Mouse (Mus musculus) brain, embryonic 14.5 days (tissue): ENCODE measurements around the gene Cntnap1. TPM values are rescaled to one million over a fixed set of nuclear protein-coding genes. Genes with fewer than 3 reads are reported as not detected.
"Not testable (repeated sequence)": the region's sequence is repeated elsewhere in the genome, so short reads cannot be mapped to it uniquely, and the experiment has no call there.

Source experiments
- DNase-seq: peaks from one replicate; pipeline ENCODE4 v3.0.0-alpha.2; 2011; ENCODE audit warnings: low read depth
- CTCF ChIP-seq: fragments of 200-500 bp; IDR thresholded peaks from 2 replicates; pipeline ENCODE4 v1.5.1; 2012; ENCODE audit warnings: inconsistent platforms, mild to moderate bottlenecking, moderate library complexity, borderline replicate concordance; ENCODE audit not compliant: insufficient read depth, insufficient read length; ENCODE audit errors: extremely low read depth
- POLR2A ChIP-seq: fragments of 200-500 bp; IDR thresholded peaks from 2 replicates; pipeline ENCODE4 v1.6.1; 2012; ENCODE audit warnings: mild to moderate bottlenecking, inconsistent platforms, borderline replicate concordance; ENCODE audit not compliant: poor library complexity, insufficient read depth, insufficient read length, severe bottlenecking; ENCODE audit errors: extremely low read depth
- polyA plus RNA-seq: library from polyadenylated mRNA; depleted of rRNA; stranded (reverse); fragments of >200 nt; gene quantifications from 2 replicates; pipeline ENCODE4 v1.2.3, GENCODE M21; 2012; rRNA removed

The Cntnap1 gene
- 2.7 and 6.9 TPM in 2 replicates for polyA plus RNA-seq

- DNase-seq = no peak
- TF ChIP-seq CTCF = no peak
- TF ChIP-seq POLR2A = no peak
Measured at GRCm38 (mm10) chr11:101170354-101170810, at the start of gene Cntnap1. Cntnap1 (plus strand) TSS chr11:101170523.

- no peak for DNase-seq
- TF ChIP-seq POLR2A (no peak), CTCF (no peak)
Measured at GRCm38 (mm10) chr11:101120545-101121188, 49.7 kb upstream of the Cntnap1 start.

GRCm38 (mm10) chr11:101124494-101124893 lies 45.8 kb upstream of the Cntnap1 start:
- DNase-seq = not testable (repeated sequence)

GRCm38 (mm10) chr11:101125008-101125407 lies 45.3 kb upstream of the Cntnap1 start:
- not testable (repeated sequence) for DNase-seq

GRCm38 (mm10) chr11:101127075-101127474 lies 43.2 kb upstream of the Cntnap1 start:
- TF ChIP-seq POLR2A (no peak), CTCF (no peak)
- DNase-seq = no peak

- TF ChIP-seq CTCF = no peak
- no peak for TF ChIP-seq POLR2A
- no peak for DNase-seq
Measured at GRCm38 (mm10) chr11:101128996-101129577, 41.2 kb upstream of the Cntnap1 start.

GRCm38 (mm10) chr11:101130056-101130756 lies 40.1 kb upstream of the Cntnap1 start:
- no peak for DNase-seq
- TF ChIP-seq POLR2A = no peak
- TF ChIP-seq CTCF = no peak

- DNase-seq = peak; percentile 28
- TF ChIP-seq CTCF (no peak), POLR2A (no peak)
Measured at GRCm38 (mm10) chr11:101131187-101131586, 39.1 kb upstream of the Cntnap1 start.

GRCm38 (mm10) chr11:101131701-101132100 lies 38.6 kb upstream of the Cntnap1 start:
- DNase-seq = peak; percentile 59

GRCm38 (mm10) chr11:101133037-101133436 lies 37.3 kb upstream of the Cntnap1 start:
- TF ChIP-seq CTCF (no peak), POLR2A (no peak)
- no peak for DNase-seq

More at GRCm38 (mm10) chr11:101131701-101132100, 38.6 kb upstream of the Cntnap1 start:
- no peak for TF ChIP-seq POLR2A
- peak; percentile 37; the same call in 1 of the 2 replicates for TF ChIP-seq CTCF

- TF ChIP-seq CTCF (no peak), POLR2A (no peak)
- no peak for DNase-seq
Measured at GRCm38 (mm10) chr11:101134217-101134865, 36.0 kb upstream of the Cntnap1 start.
